Mouse (Mus musculus) cortical plate, adult 2 months (tissue): ENCODE measurements around the gene Prpf38a. TPM values are rescaled to one million over a fixed set of nuclear protein-coding genes. Genes with fewer than 3 reads are reported as not detected.

ENCODE experiments used
- H3K27ac ChIP-seq: fragments of 200-500 bp; 2 replicates; pipeline ENCODE4 v1.5.1; 2012; ENCODE audit warnings: low read length, control low read depth, inconsistent platforms; ENCODE audit not compliant: insufficient read depth
- H3K4me1 ChIP-seq: fragments of 200-500 bp; 2 replicates; pipeline ENCODE4 v1.6.1; 2011; ENCODE audit warnings: low read length; ENCODE audit not compliant: control insufficient read depth, insufficient read depth
- H3K4me3 ChIP-seq: fragments of 200-500 bp; 2 replicates; pipeline ENCODE4 v1.5.1; 2011; ENCODE audit warnings: mild to moderate bottlenecking, low read length, control low read depth; ENCODE audit not compliant: insufficient read depth
- CTCF ChIP-seq: fragments of 200-500 bp; IDR thresholded peaks from 2 replicates; pipeline ENCODE4 v1.5.1; 2011; ENCODE audit warnings: mild to moderate bottlenecking, control low read depth, low read length; ENCODE audit not compliant: insufficient read depth; ENCODE audit errors: extremely low read depth
- POLR2A ChIP-seq: fragments of 200-500 bp; IDR thresholded peaks from 2 replicates; pipeline ENCODE4 v1.6.1; 2011; ENCODE audit warnings: mild to moderate bottlenecking, low read length, control low read depth; ENCODE audit not compliant: insufficient read depth; ENCODE audit errors: extremely low read depth
- polyA plus RNA-seq: library from polyadenylated mRNA; depleted of rRNA; stranded (reverse); fragments of >200 nt; gene quantifications from 2 replicates; pipeline ENCODE4 v1.2.3, GENCODE M21; 2012; rRNA removed

Prpf38a gene
- polyA plus RNA-seq, 1 experiment, result 27.8 TPM

DNA sequence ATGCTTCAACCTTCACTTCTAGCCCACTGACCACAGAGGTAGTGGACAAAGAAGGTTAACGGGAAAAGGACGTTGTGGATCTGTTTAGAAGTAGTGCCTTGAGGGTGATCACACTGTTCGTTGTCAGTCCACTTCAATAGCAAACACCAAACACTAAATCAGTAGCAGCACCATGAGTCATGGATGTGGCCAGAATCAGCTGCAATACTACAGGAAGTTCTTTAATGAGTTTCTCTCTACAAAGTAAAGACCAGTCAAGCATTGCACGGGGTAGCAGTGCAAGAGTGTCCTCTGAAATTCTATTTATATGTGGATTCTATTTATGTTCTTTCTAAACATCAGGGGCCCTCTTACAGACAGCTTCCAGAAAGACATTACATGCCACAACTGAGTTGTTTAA, 19.2 kb upstream of the Prpf38a start:
- TF ChIP-seq POLR2A, result no peak
- TF ChIP-seq CTCF, result no peak

GRCm38 (mm10) chr4:108595785-108596184, 16.6 kb upstream of the Prpf38a start:
- H3K27ac ChIP-seq, result no peak overlapping the region
- no peaks in the 10 kb centered on the region for H3K4me1 ChIP-seq
- H3K4me3 ChIP-seq, result no peak overlapping the region
- TF ChIP-seq POLR2A (no peak), CTCF (no peak)

More for the DNA sequence above, 19.2 kb upstream of the Prpf38a start:
- Histone ChIP-seq H3K4me1 (no peaks in the 10 kb centered on the region), H3K27ac (no peak overlapping the region), H3K4me3 (no peak overlapping the region)

DNA sequence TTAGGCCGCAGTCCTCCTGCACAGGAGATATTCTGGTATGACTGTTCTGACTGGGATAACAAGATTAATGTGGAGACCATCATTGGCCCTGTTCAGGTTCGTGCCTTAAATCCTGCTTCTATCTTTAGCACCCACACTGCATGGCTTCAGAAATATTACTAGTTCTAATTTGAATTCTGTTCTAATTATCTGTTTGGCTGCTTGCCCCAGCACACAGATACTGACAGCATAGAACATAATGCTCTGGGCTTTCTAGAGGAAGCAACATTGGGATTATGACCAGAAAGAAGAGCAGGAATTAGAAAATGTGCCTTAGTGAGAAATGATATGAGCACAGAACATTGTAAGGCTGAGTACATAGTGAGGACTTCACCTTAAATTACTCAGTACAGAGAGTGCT, 14.2 kb upstream of the Prpf38a start:
- Histone ChIP-seq H3K4me1 (no peaks in the 10 kb centered on the region), H3K27ac (no peak overlapping the region), H3K4me3 (no peak overlapping the region)
- TF ChIP-seq CTCF, result no peak
- TF ChIP-seq POLR2A, result no peak

DNA sequence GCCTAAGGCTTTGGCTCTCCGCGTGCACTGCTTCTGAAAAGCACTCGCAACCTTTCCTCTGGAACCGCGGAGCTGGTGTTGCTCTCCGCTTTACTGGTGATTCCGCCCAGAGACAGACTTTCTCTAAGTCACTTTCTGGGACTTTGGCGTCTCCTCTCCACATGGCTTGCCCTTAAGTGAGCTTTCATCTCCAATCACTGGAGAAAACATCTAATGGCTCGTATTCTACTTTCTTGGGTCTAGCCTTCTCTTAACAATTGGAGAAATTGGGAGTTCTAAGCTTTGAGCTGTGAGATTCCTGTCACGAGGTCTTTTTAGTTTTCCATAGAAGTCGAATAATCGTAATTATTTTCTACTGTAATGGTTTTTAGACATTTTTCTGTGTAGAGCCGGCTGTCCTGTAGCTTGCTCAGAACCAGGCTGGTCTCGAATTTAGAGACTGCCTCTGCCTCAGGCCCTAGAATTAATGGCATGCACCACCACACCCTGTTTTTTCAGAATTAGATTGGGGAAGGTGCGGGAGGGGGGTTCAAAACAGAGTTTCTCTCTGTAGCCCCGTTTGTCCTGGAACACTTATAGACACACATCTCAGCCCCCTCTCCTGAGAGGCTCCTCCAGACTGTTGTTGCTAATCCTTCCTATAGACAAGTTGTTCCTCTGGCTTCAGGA, 741 bp upstream of the Prpf38a start:
- TF ChIP-seq CTCF (no peak), POLR2A (no peak)
- Histone ChIP-seq H3K27ac (no peak overlapping the region), H3K4me1 (no peaks in the 10 kb centered on the region), H3K4me3 (peak overlapping the region; percentile 89)

- Histone ChIP-seq H3K4me3 (no peak overlapping the region), H3K4me1 (no peaks in the 10 kb centered on the region), H3K27ac (no peak overlapping the region)
- TF ChIP-seq CTCF (no peak), POLR2A (no peak)
Measured at GRCm38 (mm10) chr4:108572644-108573043, 6.5 kb downstream of the Prpf38a start.

- Histone ChIP-seq H3K4me1 (no peaks in the 10 kb centered on the region), H3K4me3 (no peak overlapping the region), H3K27ac (no peak overlapping the region)
- TF ChIP-seq POLR2A (no peak), CTCF (no peak)
Measured at GRCm38 (mm10) chr4:108565026-108565425, 14.1 kb downstream of the Prpf38a start.

- TF ChIP-seq POLR2A, result no peak
- no peak for TF ChIP-seq CTCF
- Histone ChIP-seq H3K4me3 (no peak overlapping the region), H3K27ac (no peak overlapping the region), H3K4me1 (no peaks in the 10 kb centered on the region)
Measured at GRCm38 (mm10) chr4:108539701-108540100, 39.4 kb downstream of the Prpf38a start.

Other genes starting within 250 kb of the Prpf38a start
- gene Shisal2a, start 196.0 kb downstream of the Prpf38a start, polyA plus RNA-seq, result 0.29 TPM in 1 of 2 replicates, not detected in the other
- 7.5 and 7.8 TPM in 2 replicates for gene Gpx7, start 172.4 kb downstream of the Prpf38a start, polyA plus RNA-seq
- 62.3 and 65.6 TPM in 2 replicates for gene Tut4, start 119.9 kb downstream of the Prpf38a start, polyA plus RNA-seq
- gene Orc1, start 87 bp upstream of the Prpf38a start, polyA plus RNA-seq, result 0.15 and 0.21 TPM in 2 replicates
- gene Cc2d1b, start 40.6 kb upstream of the Prpf38a start, polyA plus RNA-seq, result 41.8 and 48.0 TPM in 2 replicates
- 0.48 and 0.51 TPM in 2 replicates for gene 3110021N24Rik, start 140.3 kb upstream of the Prpf38a start, polyA plus RNA-seq
- gene Zfyve9, start 201.5 kb upstream of the Prpf38a start, polyA plus RNA-seq, result 23.6 and 24.2 TPM in 2 replicates